Mouse (Mus musculus): ENCODE data around the gene Gm40193.

DNA sequence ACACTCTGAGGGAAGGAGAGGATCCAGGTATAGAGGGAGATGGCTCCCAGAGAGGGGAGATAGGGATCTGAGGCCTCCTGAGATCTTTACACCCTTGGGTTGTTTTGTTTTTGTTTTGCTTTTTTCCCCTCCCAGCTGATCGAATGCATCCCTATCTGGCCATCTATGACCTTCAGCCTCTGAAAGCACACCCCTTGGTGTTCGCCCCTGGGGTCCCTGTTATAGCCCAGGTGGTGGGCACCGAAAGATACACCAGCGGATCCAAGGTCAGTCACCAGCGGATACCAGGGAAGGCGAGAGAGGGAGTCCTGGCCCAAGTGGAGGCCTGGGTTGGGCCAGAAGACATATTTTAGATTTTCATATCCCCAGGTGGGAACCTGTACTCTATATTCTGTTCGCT, 8.2 kb upstream of the Gm40193 start:
- TF ChIP-seq POLR2A (IDR thresholded peaks at IDR 0.05; ENCODE audit: insufficient read depth, low read length): no peak
- TF ChIP-seq CTCF (IDR thresholded peaks at IDR 0.05; ENCODE audit: low read depth, low read length): no peak
